Mouse (Mus musculus) neural tube, embryonic 14.5 days (tissue): ENCODE measurements around the gene Slc9a3. TPM values are rescaled to one million over a fixed set of nuclear protein-coding genes. Genes with fewer than 3 reads are reported as not detected.

ENCODE experiments used
- ATAC-seq: fragments of 200-750 bp; cut with Nextera tagmentation; 2 replicates; pipeline ENCODE4 v1.8.0; 2017; ENCODE audit warnings: low read depth, mild to moderate bottlenecking, moderate TSS enrichment, moderate library complexity
- H3K27ac ChIP-seq: fragments of 300-500 bp; sonication (generic); 2 replicates; pipeline ENCODE4 v1.5.1; 2014; ENCODE audit warnings: low read depth, mild to moderate bottlenecking, control low read depth, low read length, moderate library complexity, mixed read lengths
- H3K27me3 ChIP-seq: fragments of 300-500 bp; sonication (generic); 2 replicates; pipeline ENCODE4 v1.6.1; 2014; ENCODE audit warnings: low read length; ENCODE audit not compliant: control insufficient read depth, insufficient read depth
- H3K36me3 ChIP-seq: fragments of 300-500 bp; sonication (generic); 2 replicates; pipeline ENCODE4 v1.6.1; 2014; ENCODE audit warnings: low read length, mixed read lengths; ENCODE audit not compliant: control insufficient read depth, insufficient read depth
- H3K4me1 ChIP-seq: fragments of 300-500 bp; sonication (generic); 2 replicates; pipeline ENCODE4 v1.6.1; 2014; ENCODE audit warnings: low read length; ENCODE audit not compliant: control insufficient read depth, insufficient read depth
- H3K4me2 ChIP-seq: fragments of 300-500 bp; sonication (generic); 2 replicates; pipeline ENCODE4 v1.6.1; 2014; ENCODE audit warnings: mild to moderate bottlenecking, low read depth, low read length, control low read depth
- H3K4me3 ChIP-seq: fragments of 300-500 bp; sonication (generic); 2 replicates; pipeline ENCODE4 v1.5.1; 2014; ENCODE audit warnings: low read depth, low read length, control low read depth, mixed read lengths
- H3K9ac ChIP-seq: fragments of 300-500 bp; sonication (generic); replicated peaks from 2 replicates; pipeline ENCODE4 v1.6.1; 2014; ENCODE audit warnings: low read depth, mild to moderate bottlenecking, control low read depth, low read length, mixed read lengths
- H3K9me3 ChIP-seq: fragments of 300-500 bp; sonication (generic); 2 replicates; pipeline ENCODE4 v1.6.1; 2016; ENCODE audit warnings: low read length; ENCODE audit not compliant: control insufficient read depth
- WGBS: fragments of 180-500 bp; shearing (Covaris S2); extraction: QIAGEN DNeasy Blood & Tissue Kit; methylation state at CpG from one replicate; pipeline ENCODE4 v1.1.7; 2014; 5-methylcytosine and 5-hydroxymethylcytosine counted together
- polyA plus RNA-seq: library from polyadenylated mRNA; unstranded; fragments of >200 nt; fragmentation: Nextera tagmentation; extraction: Ambion mirVana; gene quantifications from 2 replicates; pipeline ENCODE4 v1.2.1, GENCODE M21; 2014

Slc9a3 gene
- polyA plus RNA-seq, 1 experiment from 2014 or later: 0.13 TPM

DNA sequence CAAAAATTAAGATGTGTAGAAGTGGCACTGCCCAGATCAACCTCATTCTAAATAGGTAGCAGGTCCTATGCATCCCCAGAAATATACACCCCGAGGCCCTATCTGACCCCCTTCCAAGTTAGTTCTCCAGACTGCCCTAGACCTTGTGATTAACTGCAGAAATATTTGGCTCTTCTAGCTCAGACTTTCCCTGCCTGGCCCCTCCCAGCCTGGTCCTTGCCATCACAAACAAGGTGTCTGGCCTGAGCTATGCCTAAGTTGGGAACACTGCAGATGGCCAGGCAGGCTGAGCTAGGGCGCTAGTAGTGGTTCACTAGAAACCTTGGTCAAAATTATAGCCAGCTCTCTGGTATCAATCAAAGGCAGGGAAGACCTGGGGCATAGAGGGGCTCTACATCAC, 46.2 kb downstream of the Slc9a3 start:
- H3K36me3 ChIP-seq: peaks cover 10% of the 10 kb centered on the region; the same call in 1 of the 2 replicates
- WGBS: 88% methylated on average over 2 of the region's 2 CpGs
- ATAC-seq: peak; percentile 5
- H3K4me3 ChIP-seq: no peak overlapping the region
- H3K9ac ChIP-seq: no peak overlapping the region
- no peaks in the 10 kb centered on the region for H3K9me3 ChIP-seq
- peaks cover 4% of the 10 kb centered on the region; the same call in 1 of the 2 replicates for H3K4me1 ChIP-seq
- H3K27me3 ChIP-seq: no peaks in the 10 kb centered on the region
- H3K27ac ChIP-seq: no peak overlapping the region
- no peak overlapping the region for H3K4me2 ChIP-seq

DNA sequence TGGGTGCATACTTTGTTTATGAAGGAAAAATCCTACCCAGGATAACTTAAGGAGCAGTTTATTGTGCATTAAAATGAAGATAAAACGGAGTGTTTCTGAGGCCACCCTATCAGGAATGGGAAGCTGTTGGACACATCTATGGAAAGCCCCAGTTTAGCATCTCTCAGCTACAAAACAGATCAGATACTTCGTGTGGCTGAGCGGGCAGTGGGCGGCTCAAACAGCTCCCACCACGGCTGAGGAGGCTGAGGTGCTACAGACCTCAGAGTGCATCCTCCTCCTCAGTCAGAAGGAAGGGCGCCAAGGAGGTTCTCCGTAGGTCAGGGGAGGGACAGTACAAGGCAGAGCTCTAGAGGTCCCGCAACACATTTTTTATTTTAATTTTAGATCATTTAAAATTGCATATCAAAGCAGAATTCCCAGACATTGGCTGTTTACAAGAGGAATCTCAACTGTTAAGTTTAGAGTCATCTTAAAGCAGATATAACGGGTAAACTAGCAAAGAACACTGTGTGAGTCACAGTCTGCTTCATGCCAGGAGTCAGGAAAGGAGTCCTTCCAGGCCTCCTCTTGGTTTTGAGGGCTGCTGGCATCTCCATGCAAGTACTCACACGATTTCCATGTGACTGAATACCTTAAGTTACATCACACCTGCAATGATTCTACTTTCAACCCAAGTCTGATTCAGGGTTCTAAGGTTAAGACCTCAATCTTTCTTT, 48.3 kb downstream of the Slc9a3 start:
- Histone ChIP-seq H3K27ac (no peak overlapping the region), H3K4me3 (no peak overlapping the region), H3K9ac (no peak overlapping the region), H3K36me3 (peaks cover 17% of the 10 kb centered on the region), H3K4me1 (peaks cover 4% of the 10 kb centered on the region; the same call in 1 of the 2 replicates), H3K27me3 (no peaks in the 10 kb centered on the region), H3K9me3 (no peaks in the 10 kb centered on the region), H3K4me2 (no peak overlapping the region)
- WGBS: 85% methylated on average over 10 of the region's 10 CpGs
- ATAC-seq: no peak

DNA sequence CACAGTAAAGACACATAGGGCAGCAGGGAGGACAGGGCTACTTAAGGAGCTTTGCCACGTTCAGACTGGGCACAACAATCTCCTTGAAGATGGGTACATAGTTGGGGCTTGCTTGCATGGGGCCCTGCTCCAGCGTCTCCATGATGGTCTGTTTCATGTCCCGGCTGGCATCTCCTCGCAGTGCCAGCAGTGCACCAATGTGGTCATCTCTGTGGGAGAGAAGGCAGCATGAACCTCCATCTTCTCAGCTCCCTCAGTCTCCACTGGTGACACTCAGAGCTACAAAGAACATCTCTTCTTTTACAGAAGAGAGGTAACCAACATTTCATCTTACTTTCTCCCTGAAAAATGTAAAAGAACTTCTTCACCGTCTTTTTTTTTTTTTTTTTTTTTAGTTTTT, 50.8 kb downstream of the Slc9a3 start:
- ATAC-seq: no peak
- 95% methylated on average over 5 of the region's 5 CpGs for WGBS
- H3K27me3 ChIP-seq: no peaks in the 10 kb centered on the region
- H3K9me3 ChIP-seq: no peaks in the 10 kb centered on the region
- no peak overlapping the region for H3K27ac ChIP-seq
- H3K4me1 ChIP-seq: peaks cover under 1% of the 10 kb centered on the region; the same call in 1 of the 2 replicates
- no peak overlapping the region for H3K9ac ChIP-seq
- H3K36me3 ChIP-seq: peaks cover 28% of the 10 kb centered on the region
- no peak overlapping the region for H3K4me3 ChIP-seq
- H3K4me2 ChIP-seq: no peak overlapping the region

DNA sequence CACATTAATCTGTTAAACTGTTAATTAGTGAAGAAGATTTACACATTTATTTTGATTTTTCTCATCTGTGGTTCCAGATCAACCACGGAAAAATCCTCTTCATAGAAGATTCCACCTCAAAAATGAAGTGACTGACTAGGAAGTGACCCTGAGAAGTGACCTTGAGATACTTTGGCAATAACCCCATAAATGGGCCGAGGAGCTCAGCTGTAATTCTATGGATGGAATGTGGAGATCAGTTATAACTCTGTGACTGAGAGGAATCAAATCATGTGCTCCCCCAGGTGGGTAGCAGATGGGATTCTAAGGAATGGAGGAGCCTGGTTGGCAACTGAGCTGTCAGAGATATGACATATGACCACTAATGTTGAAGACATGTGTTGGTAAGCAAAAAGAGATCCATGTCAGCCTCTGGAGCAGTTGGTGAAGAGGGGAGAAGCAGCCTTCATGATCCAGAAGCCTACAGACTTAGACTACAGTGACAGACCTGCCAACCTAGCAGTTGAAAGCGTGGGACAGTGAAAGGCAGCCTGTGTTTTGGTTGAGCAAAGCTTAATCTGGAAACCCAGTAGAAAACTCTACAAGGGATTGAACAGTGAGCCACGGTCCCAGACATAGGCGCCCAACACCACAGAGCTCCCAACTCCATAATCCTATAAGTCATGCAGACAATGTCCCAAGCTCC, 61.9 kb downstream of the Slc9a3 start:
- no peaks in the 10 kb centered on the region for H3K4me1 ChIP-seq
- H3K9me3 ChIP-seq: no peaks in the 10 kb centered on the region
- no peak overlapping the region for H3K27ac ChIP-seq
- 96% methylated on average over 5 of the region's 5 CpGs for WGBS
- ATAC-seq: no peak
- H3K4me3 ChIP-seq: no peak overlapping the region
- peaks cover 23% of the 10 kb centered on the region for H3K36me3 ChIP-seq
- no peak overlapping the region for H3K4me2 ChIP-seq
- no peaks in the 10 kb centered on the region for H3K27me3 ChIP-seq
- no peak overlapping the region for H3K9ac ChIP-seq

DNA sequence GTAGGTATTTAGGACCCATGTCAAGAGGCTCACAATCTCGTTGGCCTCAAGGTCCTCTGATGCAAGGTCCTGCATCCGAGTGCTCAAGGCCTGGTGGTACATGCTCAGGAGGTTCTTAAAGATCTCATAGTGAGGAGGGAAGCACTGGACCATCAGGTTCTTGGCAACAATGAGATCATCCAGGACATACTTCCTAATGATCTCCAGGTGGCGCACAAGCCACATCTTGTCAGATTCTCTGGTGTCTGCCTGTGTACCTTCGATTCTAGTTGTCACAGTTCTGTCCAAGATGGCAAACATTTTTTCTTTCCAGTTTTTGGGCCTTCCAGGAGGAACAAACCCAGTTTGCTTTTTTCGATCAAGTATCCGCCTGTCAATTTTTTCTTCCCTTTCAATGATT, 71.4 kb downstream of the Slc9a3 start:
- Histone ChIP-seq H3K9me3 (no peaks in the 10 kb centered on the region), H3K27ac (no peak overlapping the region), H3K36me3 (peaks cover 34% of the 10 kb centered on the region), H3K9ac (no peak overlapping the region), H3K27me3 (no peaks in the 10 kb centered on the region), H3K4me3 (no peak overlapping the region), H3K4me2 (no peak overlapping the region), H3K4me1 (no peaks in the 10 kb centered on the region)
- ATAC-seq: peak; percentile 54; the same call in 1 of the 2 replicates
- 86% methylated on average over 6 of the region's 6 CpGs for whole genome bisulfite sequencing

DNA sequence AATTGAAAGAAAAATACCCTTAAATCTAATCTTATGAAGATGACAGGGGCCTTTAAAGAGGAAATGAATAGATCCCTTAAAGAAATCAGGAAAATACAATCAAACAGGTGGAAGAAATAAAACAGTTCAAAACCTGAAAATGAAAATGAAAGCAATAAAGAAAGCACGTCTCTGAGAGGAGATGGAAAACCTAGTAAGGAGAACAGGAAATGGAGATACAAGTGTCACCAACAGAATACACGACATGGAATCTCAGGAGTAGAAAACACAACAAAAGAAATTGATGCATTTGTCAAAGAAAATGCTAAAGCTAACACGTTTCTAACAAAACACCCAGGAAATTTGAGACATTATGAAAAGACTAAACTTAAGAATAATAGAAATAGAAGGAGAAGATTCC, 75.2 kb downstream of the Slc9a3 start:
- no peaks in the 10 kb centered on the region for H3K4me1 ChIP-seq
- peaks cover 32% of the 10 kb centered on the region for H3K36me3 ChIP-seq
- no peak overlapping the region for H3K9ac ChIP-seq
- H3K27me3 ChIP-seq: no peaks in the 10 kb centered on the region
- H3K4me2 ChIP-seq: no peak overlapping the region
- no peaks in the 10 kb centered on the region for H3K9me3 ChIP-seq
- no peak overlapping the region for H3K4me3 ChIP-seq
- no peak for ATAC-seq
- WGBS: 85% methylated on average over 3 of the region's 3 CpGs
- H3K27ac ChIP-seq: no peak overlapping the region

DNA sequence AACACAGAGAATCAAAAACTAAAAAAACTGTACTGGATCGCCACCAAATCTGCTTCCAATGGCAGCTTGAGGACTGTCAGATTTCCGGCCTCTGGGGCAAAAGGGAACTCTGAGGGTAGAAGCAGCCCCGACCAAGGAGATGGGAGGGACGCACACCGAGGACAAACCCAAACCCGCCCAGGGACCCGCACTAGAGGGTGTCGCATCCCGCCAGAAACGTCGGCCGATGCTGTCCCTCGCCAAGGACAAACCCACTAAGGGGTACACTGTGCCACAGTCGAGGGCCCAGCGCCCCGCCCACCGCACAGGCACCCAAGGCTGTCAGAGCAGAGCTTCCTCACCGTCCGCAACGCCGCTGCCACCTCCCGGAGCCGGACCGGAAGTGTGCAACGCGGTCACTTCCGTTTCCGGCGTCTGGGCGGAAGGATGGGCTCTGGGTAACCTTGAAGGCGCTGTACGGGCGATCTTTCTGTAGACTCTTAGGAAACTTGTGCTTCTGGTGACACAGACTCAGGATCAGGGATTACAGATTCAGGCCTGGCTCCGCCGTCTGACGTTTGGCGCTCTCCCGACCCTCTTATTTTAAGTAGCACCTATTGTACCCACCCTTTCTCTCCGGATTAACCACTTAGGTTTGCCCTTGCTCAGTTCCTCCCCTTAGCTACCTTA, 87.2 kb downstream of the Slc9a3 start, which contains the start of gene Exoc3:
Exoc3 (minus strand) TSS at position 416 of the 669 bp plus-strand sequence.
- Histone ChIP-seq H3K4me3 (peak within 1 kb of the TSS; percentile 74), H3K9me3 (no peaks in the 10 kb centered on the region), H3K36me3 (peaks cover 7% of the 10 kb centered on the region; the same call in 1 of the 2 replicates), H3K27ac (peak within 1 kb of the TSS; percentile 89), H3K4me1 (peaks cover 15% of the 10 kb centered on the region), H3K9ac (peak within 1 kb of the TSS; percentile 87), H3K27me3 (no peaks in the 10 kb centered on the region), H3K4me2 (peak within 1 kb of the TSS; percentile 93)
- 0% methylated on average over 39 of the region's 39 CpGs for WGBS
- ATAC-seq: peak; percentile 100

DNA sequence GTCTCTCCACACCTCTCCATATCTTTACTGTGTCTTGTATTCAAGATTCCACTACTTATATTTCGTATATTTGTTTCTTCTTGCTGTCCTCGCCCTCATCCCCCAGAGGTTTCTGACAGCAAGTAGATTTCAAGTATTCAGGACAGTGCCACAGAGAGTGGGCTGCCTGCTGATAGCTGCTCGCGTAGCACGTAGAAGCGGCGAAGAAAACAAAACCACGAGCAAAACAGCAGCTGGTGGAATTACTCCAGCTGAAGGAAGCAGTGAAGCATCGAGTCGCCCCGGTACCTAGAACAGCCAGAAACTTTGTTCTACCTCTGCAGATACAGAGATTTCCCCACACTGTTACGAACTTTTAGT, 87.7 kb downstream of the Slc9a3 start:
- peak; percentile 59; the same call in 1 of the 2 replicates for ATAC-seq
- H3K4me1 ChIP-seq: peaks cover 15% of the 10 kb centered on the region

DNA sequence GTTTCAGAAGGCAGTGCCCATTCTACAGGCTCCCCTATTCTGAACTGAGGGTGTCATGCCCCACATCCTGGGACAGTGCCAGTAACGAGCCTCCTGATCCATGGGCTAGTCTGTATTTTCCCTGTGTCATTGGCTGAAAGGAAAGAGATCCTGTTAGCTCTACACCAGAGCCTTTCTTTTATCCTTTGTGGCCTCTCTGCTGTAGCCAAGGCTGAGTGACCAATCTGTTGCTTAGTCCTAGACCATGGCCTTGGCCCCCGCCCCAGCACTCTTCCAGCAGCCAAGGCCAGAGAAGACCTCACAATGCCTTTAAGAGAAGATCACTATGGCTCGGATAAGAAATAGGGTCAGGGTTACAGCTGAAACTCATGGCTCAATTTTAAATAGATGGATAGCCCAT, 97.2 kb downstream of the Slc9a3 start:
- Histone ChIP-seq H3K4me3 (no peak overlapping the region), H3K36me3 (no peaks in the 10 kb centered on the region), H3K27ac (no peak overlapping the region), H3K4me2 (no peak overlapping the region), H3K4me1 (no peaks in the 10 kb centered on the region), H3K9me3 (no peaks in the 10 kb centered on the region), H3K9ac (no peak overlapping the region), H3K27me3 (no peaks in the 10 kb centered on the region)
- no peak for ATAC-seq
- 81% methylated on average over 3 of the region's 3 CpGs for WGBS

More for the DNA sequence above, 87.7 kb downstream of the Slc9a3 start:
- peak overlapping the region; percentile 89 for H3K27ac ChIP-seq
- peak overlapping the region; percentile 87 for H3K9ac ChIP-seq
- H3K4me2 ChIP-seq: peak overlapping the region; percentile 93
- peak overlapping the region; percentile 74 for H3K4me3 ChIP-seq
- 0 out of 2 replicates have a peak, but pooled peaks cover 3% of the 10 kb centered on the region for H3K36me3 ChIP-seq
- no peaks in the 10 kb centered on the region for H3K9me3 ChIP-seq
- H3K27me3 ChIP-seq: no peaks in the 10 kb centered on the region
- 15% methylated on average over 12 of the region's 12 CpGs for WGBS
